Mouse (Mus musculus) embryonic facial prominence, embryonic 14.5 days (tissue): Measurements from ENCODE around the gene Vmn2r86. TPM values are rescaled to one million over a fixed set of nuclear protein-coding genes. Genes with fewer than 3 reads are reported as not detected.
"Not testable (repeated sequence)": the region's sequence is repeated elsewhere in the genome, so short reads cannot be mapped to it uniquely, and the experiment has no call there.

ENCODE experiments used
- ATAC-seq: fragments of 200-750 bp; cut with Nextera tagmentation; 2 replicates; pipeline ENCODE4 v1.8.0; 2017; ENCODE audit warnings: low read depth, moderate number of reproducible peaks, moderate TSS enrichment
- DNase-seq: peaks from one replicate; pipeline ENCODE4 v3.0.0-alpha.2; 2015; ENCODE audit warnings: low spot score
- H3K27ac ChIP-seq: fragments of 300-500 bp; sonication (generic); replicated peaks from 2 replicates; pipeline ENCODE4 v1.5.1; 2014; ENCODE audit warnings: low read depth, mild to moderate bottlenecking, low read length, moderate library complexity
- H3K27me3 ChIP-seq: fragments of 300-500 bp; sonication (generic); replicated peaks from 2 replicates; pipeline ENCODE4 v1.6.1; 2014; ENCODE audit warnings: low read length; ENCODE audit not compliant: control insufficient read depth, insufficient read depth
- H3K36me3 ChIP-seq: fragments of 300-500 bp; sonication (generic); 2 replicates; pipeline ENCODE4 v1.6.1; 2014; ENCODE audit warnings: low read length, mixed read lengths; ENCODE audit not compliant: control insufficient read depth, insufficient read depth
- H3K4me1 ChIP-seq: fragments of 300-500 bp; sonication (generic); 2 replicates; pipeline ENCODE4 v1.6.1; 2014; ENCODE audit warnings: antibody characterized with exemption, low read length; ENCODE audit not compliant: control insufficient read depth, insufficient read depth
- H3K4me2 ChIP-seq: fragments of 300-500 bp; sonication (generic); 2 replicates; pipeline ENCODE4 v1.6.1; 2014; ENCODE audit warnings: low read depth, mild to moderate bottlenecking, low read length, moderate library complexity, mixed read lengths
- H3K4me3 ChIP-seq: fragments of 300-500 bp; sonication (generic); 2 replicates; pipeline ENCODE4 v1.5.1; 2014; ENCODE audit warnings: low read depth, mild to moderate bottlenecking, low read length
- H3K9ac ChIP-seq: fragments of 300-500 bp; sonication (generic); 2 replicates; pipeline ENCODE4 v1.6.1; 2014; ENCODE audit warnings: low read depth, mild to moderate bottlenecking, low read length, moderate library complexity, mixed read lengths
- H3K9me3 ChIP-seq: fragments of 300-500 bp; sonication (generic); 2 replicates; pipeline ENCODE4 v1.6.1; 2016; ENCODE audit warnings: low read length; ENCODE audit not compliant: control insufficient read depth
- WGBS: fragments of 180-500 bp; shearing (Covaris S2); extraction: QIAGEN DNeasy Blood & Tissue Kit; methylation state at CpG from one replicate; pipeline ENCODE4 v1.1.7; 2014; 5-methylcytosine and 5-hydroxymethylcytosine counted together
- polyA plus RNA-seq: library from polyadenylated mRNA; unstranded; fragments of >200 nt; fragmentation: Nextera tagmentation; extraction: Ambion mirVana; gene quantifications from 2 replicates; pipeline ENCODE4 v1.2.1, GENCODE M21; 2014

The Vmn2r86 gene
- polyA plus RNA-seq, 1 experiment from 2014 or later: not detected

DNA sequence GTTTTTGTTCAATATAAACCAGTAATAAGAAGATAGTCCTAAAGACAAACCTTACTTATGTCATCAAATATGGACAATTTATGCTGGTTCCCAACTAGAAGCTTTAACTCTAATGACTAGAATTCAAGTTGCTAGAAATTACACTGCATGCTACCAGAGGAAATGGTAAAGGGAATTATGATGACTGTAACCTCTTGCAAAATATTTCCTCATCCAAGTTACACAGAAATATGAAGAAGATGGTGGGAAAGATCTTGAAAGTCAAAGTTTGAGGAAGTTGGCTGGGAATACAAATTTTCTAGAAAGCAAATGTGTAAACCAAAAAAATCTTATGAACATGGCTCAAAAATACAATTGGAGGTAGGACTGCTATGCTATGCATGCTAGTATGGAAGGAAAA lies 39.5 kb downstream of the Vmn2r86 start:
- DNase-seq, H3K4me1 ChIP-seq, H3K9me3 ChIP-seq, H3K4me2 ChIP-seq, H3K27ac ChIP-seq, H3K4me3 ChIP-seq, H3K27me3 ChIP-seq, ATAC-seq, H3K9ac ChIP-seq, H3K36me3 ChIP-seq: not testable (repeated sequence)

DNA sequence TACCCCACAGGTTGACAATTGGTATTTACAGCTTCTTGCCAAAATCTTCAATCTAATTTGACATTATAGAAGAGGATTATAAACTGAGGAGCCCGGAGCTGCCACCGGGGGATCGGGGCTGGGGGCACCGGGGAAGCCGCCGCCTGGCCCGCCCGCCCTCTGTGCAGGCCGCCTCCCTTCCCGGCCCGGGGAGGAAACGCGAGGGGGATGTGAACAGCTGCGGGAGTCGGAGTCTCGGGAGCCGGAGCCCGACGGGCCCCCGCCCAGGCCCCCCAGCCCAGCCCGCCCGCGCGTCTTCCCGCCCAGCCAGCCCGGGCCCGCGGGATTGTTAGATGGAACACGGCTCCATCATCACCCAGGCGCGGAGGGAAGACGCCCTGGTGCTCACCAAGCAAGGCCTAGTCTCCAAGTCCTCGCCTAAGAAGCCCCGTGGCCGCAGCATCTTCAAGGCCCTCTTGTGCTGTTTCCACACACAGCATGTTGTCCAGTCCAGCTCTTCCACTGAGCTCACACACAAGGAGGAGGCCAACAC lies 43.6 kb downstream of the Vmn2r86 start:
- not testable (repeated sequence) for H3K27me3 ChIP-seq, DNase-seq, H3K4me2 ChIP-seq, H3K9ac ChIP-seq, H3K36me3 ChIP-seq, H3K4me3 ChIP-seq, H3K9me3 ChIP-seq, H3K27ac ChIP-seq, ATAC-seq, H3K4me1 ChIP-seq
- WGBS: 65% methylated on average over 9 of the region's 35 CpGs

DNA sequence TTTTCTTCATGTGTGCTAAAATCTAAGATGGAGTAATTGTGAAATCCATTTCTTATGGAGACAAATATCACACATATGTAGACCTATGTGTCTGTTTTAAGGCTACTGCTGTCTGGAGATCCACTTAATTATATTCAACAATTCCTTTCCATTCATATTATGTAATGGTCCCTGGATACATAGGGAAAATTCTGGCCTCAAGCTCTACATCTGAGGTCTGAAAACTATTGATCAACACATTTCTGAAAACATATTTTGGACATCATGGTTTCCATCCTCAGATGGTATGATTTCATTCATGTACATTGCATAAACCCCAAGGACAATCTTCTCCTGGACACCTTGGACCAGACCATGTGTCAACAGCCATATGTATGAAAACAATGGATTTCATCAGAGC lies 61.6 kb downstream of the Vmn2r86 start, which contains the start of gene Vmn2r84:
Vmn2r84 (minus strand) TSS at position 101 of the 400 bp plus-strand sequence.
- Histone ChIP-seq H3K27me3 (no peaks in the 10 kb centered on the region), H3K27ac (no peak within 1 kb of the TSS), H3K4me3 (no peak within 1 kb of the TSS), H3K9ac (no peak within 1 kb of the TSS), H3K4me2 (no peak within 1 kb of the TSS), H3K9me3 (no peaks in the 10 kb centered on the region), H3K4me1 (no peaks in the 10 kb centered on the region), H3K36me3 (no peaks in the 10 kb centered on the region)
- no peak for DNase-seq
- ATAC-seq: no peak

Other genes starting within 250 kb of the Vmn2r86 start
- not detected in 2 replicates for gene Olfr827, start 241.6 kb downstream of the Vmn2r86 start, polyA plus RNA-seq
- gene Neurod4, start 175.8 kb downstream of the Vmn2r86 start, polyA plus RNA-seq: 0.09 and 0.22 TPM in 2 replicates
- gene Tespa1, start 133.2 kb downstream of the Vmn2r86 start, polyA plus RNA-seq: 1.7 and 2.2 TPM in 2 replicates
- gene Vmn2r84, start 61.7 kb downstream of the Vmn2r86 start, polyA plus RNA-seq: not detected in 2 replicates
- gene Vmn2r85, start 26.3 kb downstream of the Vmn2r86 start, polyA plus RNA-seq: not detected in 2 replicates
- 0.04 TPM in 1 of 2 replicates, not detected in the other for gene Vmn2r87, start 41.3 kb upstream of the Vmn2r86 start, polyA plus RNA-seq